Mouse (Mus musculus): ENCODE results near the gene Gm44965.

DNA sequence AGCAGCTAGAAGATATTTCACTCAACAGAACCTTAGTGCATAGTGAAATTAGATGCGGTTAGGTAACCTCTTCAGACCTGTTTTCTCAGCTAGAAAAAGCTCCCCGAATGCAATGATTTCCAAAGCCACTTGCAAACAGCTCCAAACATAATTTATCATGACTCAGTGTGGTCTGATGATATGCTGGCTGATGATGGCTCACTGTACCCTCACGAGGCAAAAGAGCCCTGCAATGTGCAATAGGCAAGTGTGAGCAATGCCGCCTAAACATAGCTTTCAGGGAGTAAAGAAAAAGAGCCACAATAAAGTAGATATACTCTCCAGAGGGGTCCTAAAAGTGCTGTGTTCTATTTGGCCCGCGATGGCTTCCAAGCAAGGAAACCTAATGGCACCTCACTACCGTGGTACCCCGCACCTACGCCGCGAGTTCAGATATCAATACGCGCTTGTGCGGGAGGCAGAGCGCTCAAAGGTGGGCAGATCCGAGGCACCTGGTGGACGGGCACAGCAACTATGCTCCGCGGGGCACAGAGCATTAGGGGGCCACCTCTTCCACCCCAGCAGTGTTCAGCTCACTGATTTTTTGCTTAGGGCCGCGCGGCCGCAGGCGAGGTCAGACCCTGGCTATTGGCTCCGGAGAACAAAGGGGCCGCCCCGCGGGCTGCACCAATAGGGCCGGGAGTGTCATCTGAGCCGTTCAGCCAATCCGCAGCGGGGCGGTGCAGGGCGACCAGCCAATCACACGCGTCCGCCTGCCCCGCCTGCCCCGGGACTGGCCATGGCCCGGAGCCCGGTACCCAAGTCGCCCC is 7.7 kb downstream of the Gm44965 start, which contains the start of gene Zfp775:
- peak; percentile 12 for TF ChIP-seq POLR2A (IDR thresholded peaks at IDR 0.05; ENCODE audit: low read depth, low read length)
- TF ChIP-seq CTCF (conservative IDR thresholded peaks at IDR 0.05; ENCODE audit: insufficient read depth, insufficient read length, low read depth, low read length), result no peak
